8 mouse cellular contexts compared by ENCODE assay signal in the genomic region with DNA sequence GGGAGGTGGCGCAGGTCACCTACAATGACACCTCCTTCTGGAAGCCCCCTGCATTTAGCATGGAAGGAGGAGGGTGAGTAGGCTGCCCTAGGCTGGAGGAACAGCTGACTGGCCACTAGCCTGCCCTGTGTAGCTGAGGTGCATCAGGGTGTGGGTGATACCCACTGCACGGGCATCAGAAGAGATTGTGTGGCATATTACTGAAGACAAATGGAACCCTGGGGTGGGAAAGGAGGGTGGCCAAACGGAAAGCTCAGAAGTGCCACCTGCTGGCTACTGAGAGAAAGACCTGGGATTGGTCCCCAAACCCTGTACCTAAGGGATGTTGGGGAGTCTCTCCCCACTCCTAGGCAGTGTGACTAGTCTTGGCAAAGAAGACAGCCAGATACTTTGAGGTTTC. TPM values are rescaled to one million over a fixed set of nuclear protein-coding genes. Genes with fewer than 3 reads are reported as not detected.
A peak's percentile ranks its signal among the peaks of the same experiment; 100 is the strongest.
DNase-seq lines count a peak whose midpoint lies in the region; ATAC-seq and TF ChIP-seq lines count a peak whose summit lies in the region.

No protein-coding gene starts in this region.

- peak; percentile 50 for DNase-seq in gastrocnemius, adult 18-20 months (ENCODE audit: low spot score)
- DNase-seq in gastrocnemius, adult 8-10 months (ENCODE audit: low spot score in 2 of 2): no peak
- peak; percentile 67 for DNase-seq in forebrain, embryonic 11.5 days (ENCODE audit: low spot score)
- DNase-seq in layer of hippocampus, adult 9-11 months: peak; percentile 48
- peak; percentile 62 for DNase-seq in lung, postnatal 10 days
- DNase-seq in right cerebral cortex, adult 18-20 months: peak; percentile 76

- H3K4me3 ChIP-seq in bone marrow, adult 2 months (replicated peaks; ENCODE audit: control insufficient read depth, low read depth, low read length): no peak overlapping the region
- H3K4me3 ChIP-seq in forebrain, embryonic 11.5 days (ENCODE audit: low read depth, low read length): no peak overlapping the region
- no peak overlapping the region for H3K4me3 ChIP-seq in hindbrain, embryonic 12.5 days

- peaks cover 4% of the 10 kb centered on the region; the same call in 1 of the 2 replicates for H3K27me3 ChIP-seq in forebrain, embryonic 11.5 days (ENCODE audit: control insufficient read depth, insufficient read depth, low read length)
- no peaks in the 10 kb centered on the region; the same call in none of the 2 replicates for H3K27me3 ChIP-seq in hindbrain, embryonic 12.5 days

- H3K4me2 ChIP-seq in forebrain, embryonic 11.5 days (ENCODE audit: low read depth, low read length, severe bottlenecking): 0 out of 2 replicates have a peak overlapping the region, but pooled peaks have one; percentile 22
- H3K4me2 ChIP-seq in hindbrain, embryonic 12.5 days (replicated peaks): no peak overlapping the region

- WGBS in bone marrow, adult 2 months: 23% methylated on average over 3 of the region's 3 CpGs
- WGBS in forebrain, embryonic 11.5 days: 24% methylated on average over 3 of the region's 3 CpGs
- 30% methylated on average over 3 of the region's 3 CpGs for WGBS in hindbrain, embryonic 12.5 days

- TF ChIP-seq CTCF in bone marrow, adult 2 months (IDR thresholded peaks at IDR 0.05; ENCODE audit: control insufficient read depth, insufficient read depth, low read length): peak; percentile 52

- no peak overlapping the region for H3K27ac ChIP-seq in bone marrow, adult 2 months (ENCODE audit: control insufficient read depth, insufficient read depth, low read depth, low read length, poor library complexity)
- H3K27ac ChIP-seq in forebrain, embryonic 11.5 days (ENCODE audit: low read depth, low read length): no peak overlapping the region
- H3K27ac ChIP-seq in hindbrain, embryonic 12.5 days: no peak overlapping the region

- no peaks in the 10 kb centered on the region for H3K9me3 ChIP-seq in forebrain, embryonic 11.5 days (ENCODE audit: control insufficient read depth, low read length)
- no peaks in the 10 kb centered on the region for H3K9me3 ChIP-seq in hindbrain, embryonic 12.5 days (replicated peaks)

- no peaks in the 10 kb centered on the region for H3K4me1 ChIP-seq in bone marrow, adult 2 months (ENCODE audit: control insufficient read depth, insufficient read depth, low read length)
- H3K4me1 ChIP-seq in forebrain, embryonic 11.5 days (replicated peaks; ENCODE audit: control insufficient read depth, insufficient read depth, low read length): peaks cover 6% of the 10 kb centered on the region; the same call in 1 of the 2 replicates
- H3K4me1 ChIP-seq in hindbrain, embryonic 12.5 days: peaks cover 16% of the 10 kb centered on the region

- ATAC-seq in forebrain, embryonic 11.5 days (replicated peaks; ENCODE audit: low FRiP score): peak; percentile 49; the same call in 1 of the 2 replicates
- ATAC-seq in hindbrain, embryonic 12.5 days (ENCODE audit: low FRiP score): peak; percentile 57; the same call in 1 of the 2 replicates

- no peak for TF ChIP-seq POLR2A in bone marrow, adult 2 months (IDR thresholded peaks at IDR 0.05; ENCODE audit: borderline replicate concordance, control insufficient read depth, low read depth, low read length)

- H3K9ac ChIP-seq in forebrain, embryonic 11.5 days (ENCODE audit: low read length): no peak overlapping the region
- no peak overlapping the region for H3K9ac ChIP-seq in hindbrain, embryonic 12.5 days

- H3K36me3 ChIP-seq in forebrain, embryonic 11.5 days (ENCODE audit: control insufficient read depth, insufficient read depth, low read length): no peaks in the 10 kb centered on the region
- no peaks in the 10 kb centered on the region for H3K36me3 ChIP-seq in hindbrain, embryonic 12.5 days

RNA-seq across cellular contexts. Expression of a gene that starts 33.6 kb away (rescaled TPM):
- under 1 TPM in 1 of 2 experiments, not detected in 1; 0.14 TPM for total RNA-seq in gastrocnemius, adult 18-20 months (2021)
- 1 to 10 TPM in 1 of 4 experiments, under 1 TPM in 3; 0.13 to 1.1 (median 0.23) TPM for total RNA-seq in gastrocnemius, adult 8-10 months (2022)
- 54.8 and 58.5 TPM in 2 replicates for polyA plus RNA-seq in bone marrow, adult 2 months (2011; ENCODE audit: insufficient read depth, insufficient read length, low replicate concordance, missing spikeins)
- 68.6 and 71.1 TPM in 2 replicates for polyA plus RNA-seq in forebrain, embryonic 11.5 days (2014; fragmentation: Nextera tagmentation; extraction: Ambion mirVana)
- polyA plus RNA-seq in hindbrain, embryonic 12.5 days (2016; fragmentation: Nextera tagmentation; extraction: Ambion mirVana): 36.1 and 36.7 TPM in 2 replicates

RNA-seq across cellular contexts. Expression of a gene that starts 50.4 kb away (rescaled TPM):
- total RNA-seq in gastrocnemius, adult 18-20 months (2021): 10 to 100 TPM; 29.4 to 30.3 TPM
- 10 to 100 TPM; 24.3 to 38.8 (median 31.9) TPM for total RNA-seq in gastrocnemius, adult 8-10 months (2022)
- 12.1 and 16.0 TPM in 2 replicates for polyA plus RNA-seq in bone marrow, adult 2 months (2011; ENCODE audit: insufficient read depth, insufficient read length, low replicate concordance, missing spikeins)
- polyA plus RNA-seq in forebrain, embryonic 11.5 days (2014; fragmentation: Nextera tagmentation; extraction: Ambion mirVana): 50.5 and 51.4 TPM in 2 replicates
- 43.6 and 46.8 TPM in 2 replicates for polyA plus RNA-seq in hindbrain, embryonic 12.5 days (2016; fragmentation: Nextera tagmentation; extraction: Ambion mirVana)

Comparison
In these comparisons a context has a peak if more than half of its experiments do, and no peak if none do; other contexts are left out.
1. DNase-seq: peak in gastrocnemius, adult 18-20 months (single experiment), forebrain, embryonic 11.5 days (single experiment), layer of hippocampus, adult 9-11 months (single experiment), lung, postnatal 10 days (single experiment) and right cerebral cortex, adult 18-20 months (single experiment); none in gastrocnemius, adult 8-10 months (0 of 2).